Mouse (Mus musculus): ENCODE measurements around the gene Ctf1. TPM values are rescaled to one million over a fixed set of nuclear protein-coding genes. Genes with fewer than 3 reads are reported as not detected.

Ctf1 gene
- polyA plus RNA-seq, 1 experiment = not detected

DNA sequence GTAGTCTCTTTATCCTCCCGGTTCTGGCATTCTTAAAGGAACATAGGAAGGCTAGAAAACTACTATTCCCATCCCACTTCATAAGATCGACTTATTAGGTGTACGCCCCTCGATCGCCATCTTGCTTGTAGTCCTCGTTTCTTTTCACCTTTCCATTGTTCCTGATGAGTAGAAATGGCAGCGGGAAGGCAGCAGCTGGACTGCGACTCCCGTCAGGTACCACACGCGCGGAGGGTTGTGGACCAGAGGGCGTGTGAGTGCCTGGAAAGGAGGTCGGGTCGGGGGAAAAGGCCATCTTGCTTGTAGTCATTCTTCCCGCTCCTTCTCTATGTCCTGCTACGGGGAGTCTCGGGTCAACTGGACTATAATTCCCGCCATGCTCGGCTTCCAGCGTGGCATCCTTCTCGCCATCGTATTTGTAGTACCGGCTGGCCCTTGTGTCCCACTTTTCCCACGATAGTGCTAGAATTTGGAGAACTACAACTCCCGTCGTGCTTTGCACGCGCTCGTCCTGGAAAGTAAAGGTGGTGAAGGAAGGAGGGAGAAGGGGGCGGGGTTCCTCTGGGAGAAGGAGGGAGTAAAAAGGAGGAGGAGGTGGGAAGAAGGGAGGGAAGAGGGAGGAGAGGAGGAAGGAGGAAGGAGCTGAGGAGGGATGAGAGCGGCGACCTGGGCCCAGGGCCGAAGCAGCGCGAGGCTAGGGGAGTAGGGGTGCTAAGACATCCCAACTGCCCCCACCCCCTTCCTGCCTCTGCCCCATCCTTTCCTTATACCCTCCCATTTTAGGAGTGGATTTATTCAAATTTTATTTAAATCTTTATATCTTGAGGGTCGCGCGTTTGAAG lies 33.3 kb downstream of the Ctf1 start:
- WGBS = under 1% methylated on average over 39 of the region's 39 CpGs
- Histone ChIP-seq H3K4me3 (ENCODE audit: insufficient read depth, low read depth, low read length) (peak overlapping the region; percentile 60), H3K27ac (ENCODE audit: insufficient read depth, low read depth, low read length) (peak overlapping the region; percentile 58), H3K4me1 (ENCODE audit: control insufficient read depth, insufficient read depth, low read length) (peaks cover 27% of the 10 kb centered on the region)
- TF ChIP-seq CTCF (IDR thresholded peaks at IDR 0.05; ENCODE audit: insufficient read depth, low read depth, low read length) = no peak
- TF ChIP-seq POLR2A (IDR thresholded peaks at IDR 0.05; ENCODE audit: insufficient read depth, low read depth, low read length) = peak; percentile 51

DNA sequence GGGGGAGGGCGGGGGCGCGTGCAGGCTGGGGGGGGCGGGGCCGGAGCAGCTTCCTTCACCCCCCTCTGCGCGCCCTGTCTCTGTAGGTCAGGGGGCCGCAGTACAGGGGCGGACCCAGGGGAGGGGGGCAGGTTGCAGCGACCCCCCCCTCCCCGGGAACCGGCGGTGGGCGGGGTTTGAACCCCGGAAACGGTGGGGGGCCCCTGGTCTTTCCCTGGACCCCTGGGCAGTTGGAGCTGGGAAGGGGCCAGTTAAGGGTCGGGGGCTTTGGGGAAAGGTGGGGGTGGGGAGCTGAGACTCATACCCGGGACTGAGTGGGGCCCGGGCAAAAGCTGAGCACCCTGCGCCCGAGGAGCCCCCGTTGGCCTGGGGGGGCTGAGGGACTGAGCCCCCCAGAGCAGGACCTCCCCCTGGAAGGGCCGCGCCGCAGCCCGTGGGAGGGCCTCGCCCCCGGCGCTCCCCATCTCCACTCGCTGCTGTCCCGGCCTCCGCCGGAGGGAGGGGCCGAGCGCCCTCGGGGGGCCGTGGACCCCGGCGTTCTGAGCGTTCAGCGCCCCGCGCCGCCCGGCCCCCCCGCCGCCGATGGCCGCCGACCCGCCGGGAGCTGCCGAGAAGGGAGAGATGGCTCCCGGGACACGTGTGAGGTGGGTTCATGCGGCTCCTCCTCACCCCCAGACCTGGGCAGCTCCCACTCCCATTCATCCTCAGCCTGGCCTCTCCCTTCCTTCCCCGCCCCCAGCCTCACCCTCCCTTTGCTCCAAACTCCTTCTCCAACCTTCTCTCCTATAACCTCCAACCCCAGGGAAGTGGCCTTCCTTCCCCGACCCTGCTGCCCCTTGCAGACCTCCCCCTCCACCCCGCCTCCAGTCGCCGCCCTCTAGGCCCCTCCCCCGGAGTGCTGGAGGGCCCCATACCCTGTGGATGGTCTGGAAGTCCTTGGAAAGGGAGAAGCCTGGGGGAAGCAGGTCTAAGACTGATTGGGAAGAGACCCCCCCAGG lies 34.3 kb downstream of the Ctf1 start:
- peaks cover 29% of the 10 kb centered on the region for H3K4me1 ChIP-seq (ENCODE audit: control insufficient read depth, insufficient read depth, low read length)
- no peak overlapping the region for H3K27ac ChIP-seq (ENCODE audit: insufficient read depth, low read depth, low read length)
- 1% methylated on average over 54 of the region's 62 CpGs for WGBS
- peak overlapping the region; percentile 60 for H3K4me3 ChIP-seq (ENCODE audit: insufficient read depth, low read depth, low read length)
- TF ChIP-seq CTCF (IDR thresholded peaks at IDR 0.05; ENCODE audit: insufficient read depth, low read depth, low read length) (no peak), POLR2A (IDR thresholded peaks at IDR 0.05; ENCODE audit: insufficient read depth, low read depth, low read length) (no peak; the same call in 1 of the 2 replicates)

DNA sequence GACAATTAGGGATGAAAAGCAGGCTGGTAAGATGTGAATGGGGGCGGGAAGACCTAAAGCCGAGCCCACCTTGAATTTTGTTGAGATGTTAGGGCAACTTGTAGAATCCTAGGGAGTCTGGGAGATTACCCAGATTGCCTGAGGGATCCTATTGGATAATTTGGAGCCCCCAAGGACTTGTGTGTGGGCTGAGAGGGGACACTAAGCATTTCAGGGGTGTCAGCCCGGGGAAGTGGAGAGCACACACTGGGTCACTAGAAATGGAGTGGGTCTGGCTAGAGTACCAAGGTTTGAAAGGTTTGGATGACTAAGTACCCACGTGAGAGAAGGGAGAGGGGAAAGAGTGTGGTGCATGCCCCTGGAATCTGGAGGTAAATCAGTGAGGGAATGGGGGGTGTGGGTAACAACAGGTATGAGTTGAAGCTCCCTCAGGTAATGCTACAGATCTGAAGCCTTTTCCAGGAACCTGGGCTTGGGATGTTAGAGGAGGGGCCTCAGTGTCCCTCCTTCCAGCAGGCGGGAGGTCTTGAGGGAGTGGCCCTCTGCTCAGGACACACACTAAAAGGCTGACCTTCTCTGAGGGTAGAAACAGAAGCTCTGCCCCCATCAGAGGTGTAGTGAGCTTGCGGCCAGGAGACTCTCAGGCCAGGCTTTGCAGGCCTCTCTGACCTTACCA lies 35.2 kb downstream of the Ctf1 start:
- Histone ChIP-seq H3K4me1 (ENCODE audit: control insufficient read depth, insufficient read depth, low read length) (peaks cover 33% of the 10 kb centered on the region), H3K27ac (ENCODE audit: insufficient read depth, low read depth, low read length) (no peak overlapping the region), H3K4me3 (ENCODE audit: insufficient read depth, low read depth, low read length) (peak overlapping the region; percentile 60)
- no peak for TF ChIP-seq POLR2A (IDR thresholded peaks at IDR 0.05; ENCODE audit: insufficient read depth, low read depth, low read length)
- no peak for TF ChIP-seq CTCF (IDR thresholded peaks at IDR 0.05; ENCODE audit: insufficient read depth, low read depth, low read length)
- WGBS = 35% methylated on average over 6 of the region's 6 CpGs

DNA sequence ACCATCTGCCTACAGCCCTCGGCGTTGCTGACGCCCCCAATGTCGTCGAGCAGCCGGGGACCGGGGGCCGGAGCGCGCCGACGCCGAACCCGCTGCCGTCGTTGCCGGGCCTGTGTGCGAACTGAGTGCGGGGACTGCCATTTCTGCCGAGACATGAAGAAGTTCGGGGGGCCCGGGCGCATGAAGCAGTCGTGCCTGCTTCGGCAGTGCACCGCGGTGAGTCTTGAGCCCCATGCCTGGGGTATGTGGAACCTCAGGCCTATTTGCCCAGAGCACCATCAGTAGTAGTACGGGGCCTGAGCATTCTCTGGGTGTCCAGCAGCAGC lies 35.7 kb downstream of the Ctf1 start:
- Histone ChIP-seq H3K4me3 (ENCODE audit: insufficient read depth, low read depth, low read length) (no peak overlapping the region), H3K27ac (ENCODE audit: insufficient read depth, low read depth, low read length) (no peak overlapping the region), H3K4me1 (ENCODE audit: control insufficient read depth, insufficient read depth, low read length) (peaks cover 33% of the 10 kb centered on the region)
- 92% methylated on average over 28 of the region's 28 CpGs for WGBS
- TF ChIP-seq POLR2A (IDR thresholded peaks at IDR 0.05; ENCODE audit: insufficient read depth, low read depth, low read length) = no peak
- TF ChIP-seq CTCF (IDR thresholded peaks at IDR 0.05; ENCODE audit: insufficient read depth, low read depth, low read length) = no peak

DNA sequence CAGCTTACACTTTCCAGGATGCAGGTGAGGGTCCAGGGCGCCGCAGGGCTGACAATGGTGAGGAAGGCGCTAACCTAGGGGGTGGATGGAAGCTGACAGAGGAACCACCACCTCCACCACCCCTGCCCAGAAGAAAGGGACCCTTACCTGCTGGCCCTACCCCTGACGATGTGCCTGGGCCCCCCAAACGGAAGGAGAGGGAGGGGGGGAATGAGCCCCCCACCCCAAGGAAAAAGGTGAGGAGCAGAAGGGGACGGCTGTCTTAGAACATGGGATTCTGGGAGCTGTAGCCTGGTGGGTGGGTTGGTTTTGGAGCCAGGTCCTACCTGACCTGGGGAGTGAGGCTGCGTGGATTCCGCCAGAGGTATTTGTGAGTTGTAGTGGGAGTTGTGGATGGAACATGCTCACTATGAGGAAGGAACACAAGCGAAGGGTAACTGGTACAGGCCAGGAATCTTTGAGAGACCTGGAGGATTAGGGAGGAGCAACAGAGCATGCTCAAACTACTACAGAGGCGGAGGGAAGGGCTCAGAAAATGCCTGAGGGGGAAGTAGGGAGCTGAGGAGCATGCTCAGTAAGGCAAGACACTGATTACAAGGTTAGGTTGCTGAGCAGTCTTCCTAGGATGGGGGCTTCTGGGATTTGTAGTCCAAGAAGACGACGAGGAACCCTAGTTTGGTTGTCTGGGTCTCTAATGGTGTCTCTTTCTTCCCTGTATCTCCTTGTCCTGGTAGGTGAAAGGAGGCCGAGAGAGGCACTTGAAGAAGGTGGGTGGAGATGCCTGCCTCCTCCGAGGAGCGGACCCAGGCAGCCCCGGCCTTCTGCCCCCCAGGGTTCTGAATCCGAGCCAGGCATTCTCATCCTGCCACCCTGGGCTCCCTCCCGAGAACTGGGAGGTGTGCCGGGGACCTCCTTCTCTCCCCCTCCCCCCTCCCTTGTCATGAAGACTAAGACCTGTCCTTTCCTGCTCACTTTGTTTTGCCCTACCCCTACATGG lies 37.9 kb downstream of the Ctf1 start:
- peak overlapping the region; percentile 39 for H3K27ac ChIP-seq (ENCODE audit: insufficient read depth, low read depth, low read length)
- TF ChIP-seq POLR2A (IDR thresholded peaks at IDR 0.05; ENCODE audit: insufficient read depth, low read depth, low read length) = 0 out of 2 replicates have a peak, but pooled peaks have one; percentile 26
- TF ChIP-seq CTCF (IDR thresholded peaks at IDR 0.05; ENCODE audit: insufficient read depth, low read depth, low read length) = no peak
- peaks cover 40% of the 10 kb centered on the region for H3K4me1 ChIP-seq (ENCODE audit: control insufficient read depth, insufficient read depth, low read length)
- peak overlapping the region; percentile 49 for H3K4me3 ChIP-seq (ENCODE audit: insufficient read depth, low read depth, low read length)
- 52% methylated on average over 19 of the region's 19 CpGs for WGBS

DNA sequence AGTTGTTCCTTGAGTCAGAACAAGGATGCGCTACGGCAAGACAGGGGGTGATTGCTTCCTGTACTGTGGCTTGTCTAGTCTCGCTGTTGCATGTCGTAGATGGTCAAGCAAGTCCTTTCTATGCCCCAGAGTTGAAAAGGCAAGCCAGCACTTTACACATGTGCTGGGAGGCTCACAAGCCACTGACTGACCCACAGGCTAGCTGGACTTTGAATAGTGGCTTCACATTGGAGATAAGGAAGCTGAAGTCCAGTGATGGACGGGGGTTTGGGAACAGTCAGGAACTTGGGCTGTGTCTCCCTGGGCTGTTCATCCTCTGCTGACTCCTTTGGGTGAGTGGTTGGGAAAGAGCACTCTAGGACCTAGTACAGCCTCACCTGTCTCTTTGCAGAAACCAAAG lies 39.1 kb downstream of the Ctf1 start:
- TF ChIP-seq POLR2A (IDR thresholded peaks at IDR 0.05; ENCODE audit: insufficient read depth, low read depth, low read length) (no peak), CTCF (IDR thresholded peaks at IDR 0.05; ENCODE audit: insufficient read depth, low read depth, low read length) (no peak)
- WGBS = 95% methylated on average over 5 of the region's 5 CpGs

DNA sequence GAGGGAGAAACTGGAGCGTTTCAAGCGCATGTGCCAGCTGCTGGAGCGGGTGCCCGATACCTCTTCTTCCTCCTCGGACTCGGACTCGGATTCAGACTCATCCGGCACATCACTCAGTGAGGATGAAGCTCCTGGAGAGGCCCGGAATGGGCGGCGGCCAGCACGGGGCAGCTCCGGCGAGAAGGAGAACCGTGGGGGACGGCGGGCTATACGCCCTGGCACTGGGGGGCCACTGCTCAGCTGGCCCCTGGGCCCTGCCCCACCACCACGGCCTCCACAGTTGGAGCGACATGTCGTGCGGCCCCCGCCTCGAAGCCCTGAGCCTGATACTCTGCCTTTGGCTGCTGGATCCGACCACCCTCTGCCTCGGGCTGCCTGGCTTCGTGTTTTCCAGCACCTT lies 39.5 kb downstream of the Ctf1 start:
- WGBS = 92% methylated on average over 27 of the region's 27 CpGs
- H3K27ac ChIP-seq (ENCODE audit: insufficient read depth, low read depth, low read length) = no peak overlapping the region
- H3K4me1 ChIP-seq (ENCODE audit: control insufficient read depth, insufficient read depth, low read length) = peaks cover 50% of the 10 kb centered on the region
- TF ChIP-seq POLR2A (IDR thresholded peaks at IDR 0.05; ENCODE audit: insufficient read depth, low read depth, low read length) = no peak
- TF ChIP-seq CTCF (IDR thresholded peaks at IDR 0.05; ENCODE audit: insufficient read depth, low read depth, low read length) = no peak
- no peak overlapping the region for H3K4me3 ChIP-seq (ENCODE audit: insufficient read depth, low read depth, low read length)

More for the DNA sequence above, 39.1 kb downstream of the Ctf1 start:
- Histone ChIP-seq H3K4me1 (ENCODE audit: control insufficient read depth, insufficient read depth, low read length) (peaks cover 47% of the 10 kb centered on the region), H3K4me3 (ENCODE audit: insufficient read depth, low read depth, low read length) (no peak overlapping the region), H3K27ac (ENCODE audit: insufficient read depth, low read depth, low read length) (no peak overlapping the region)

Measured in olfactory bulb, adult 2 months (tissue).